Mouse (Mus musculus) liver, embryonic 13.5 days (tissue): ENCODE results near the gene Rpap3. TPM values are rescaled to one million over a fixed set of nuclear protein-coding genes. Genes with fewer than 3 reads are reported as not detected.

ENCODE experiments used
- ATAC-seq: fragments of 200-750 bp; cut with Nextera tagmentation; 2 replicates; pipeline ENCODE4 v1.8.0; 2017; ENCODE audit warnings: low read depth, mild to moderate bottlenecking, moderate number of reproducible peaks, moderate library complexity
- DNase-seq: peaks from one replicate; pipeline ENCODE4 v3.0.0; 2022
- H3K27ac ChIP-seq: fragments of 300-500 bp; sonication (generic); 2 replicates; pipeline ENCODE4 v1.5.1; 2015; ENCODE audit warnings: moderate library complexity, mild to moderate bottlenecking, inconsistent platforms
- H3K27me3 ChIP-seq: fragments of 300-500 bp; sonication (generic); 2 replicates; pipeline ENCODE4 v1.6.1; 2015; ENCODE audit warnings: mild to moderate bottlenecking, inconsistent platforms
- H3K36me3 ChIP-seq: fragments of 300-500 bp; sonication (generic); 2 replicates; pipeline ENCODE4 v1.6.1; 2015; ENCODE audit warnings: mild to moderate bottlenecking, inconsistent platforms
- H3K4me1 ChIP-seq: fragments of 300-500 bp; sonication (generic); replicated peaks from 2 replicates; pipeline ENCODE4 v1.6.1; 2015; ENCODE audit warnings: inconsistent platforms
- H3K4me2 ChIP-seq: fragments of 300-500 bp; sonication (generic); 2 replicates; pipeline ENCODE4 v1.6.1; 2015; ENCODE audit warnings: inconsistent platforms, mild to moderate bottlenecking, moderate library complexity
- H3K4me3 ChIP-seq: fragments of 300-500 bp; sonication (generic); replicated peaks from 2 replicates; pipeline ENCODE4 v1.5.1; 2015; ENCODE audit warnings: mild to moderate bottlenecking, inconsistent platforms
- H3K9ac ChIP-seq: fragments of 300-500 bp; sonication (generic); 2 replicates; pipeline ENCODE4 v1.6.1; 2015; ENCODE audit warnings: mild to moderate bottlenecking, inconsistent platforms
- H3K9me3 ChIP-seq: fragments of 300-500 bp; sonication (generic); replicated peaks from 2 replicates; pipeline ENCODE4 v1.6.1; 2016; ENCODE audit warnings: inconsistent platforms
- WGBS: fragments of 180-500 bp; shearing (Covaris S2); methylation state at CpG from one replicate; pipeline ENCODE4 v1.1.7; 2015; ENCODE audit not compliant: insufficient replicate concordance; 5-methylcytosine and 5-hydroxymethylcytosine counted together
- polyA plus RNA-seq: library from polyadenylated mRNA; unstranded; fragments of >200 nt; fragmentation: Nextera tagmentation; extraction: Ambion mirVana; gene quantifications from 2 replicates; pipeline ENCODE4 v1.2.1, GENCODE M21; 2015

The Rpap3 gene
- polyA plus RNA-seq, 1 experiment from 2014 or later = 13.1 TPM

DNA sequence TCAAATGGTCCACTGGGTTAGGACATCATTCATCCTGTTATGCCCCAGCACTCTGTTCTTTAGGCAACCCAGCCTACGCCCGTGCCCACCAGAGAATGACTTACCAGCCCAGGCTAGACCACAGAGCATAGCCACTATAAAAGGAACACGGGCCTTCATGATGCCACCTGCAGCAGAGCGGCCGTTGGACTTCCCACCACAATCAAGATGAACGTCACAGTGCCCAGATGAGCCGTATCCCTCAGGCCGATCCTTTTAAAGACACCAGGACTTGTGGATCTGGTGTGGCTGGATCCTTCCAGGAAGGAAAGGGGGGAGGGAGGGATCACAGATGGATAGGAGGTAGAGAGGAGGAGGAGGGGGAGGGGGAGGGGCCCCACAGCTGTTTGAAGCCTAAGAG lies 25.5 kb upstream of the Rpap3 start, which contains the start of gene Endou:
Gene Endou (minus strand): TSS at position 229 of the 400 bp plus-strand sequence.
- Histone ChIP-seq H3K4me1 (no peaks in the 10 kb centered on the region), H3K27ac (no peak within 1 kb of the TSS), H3K27me3 (peaks cover 10% of the 10 kb centered on the region; the same call in 1 of the 2 replicates), H3K4me2 (no peak within 1 kb of the TSS), H3K4me3 (no peak within 1 kb of the TSS), H3K36me3 (no peaks in the 10 kb centered on the region), H3K9me3 (no peaks in the 10 kb centered on the region), H3K9ac (no peak within 1 kb of the TSS)
- WGBS = 73% methylated on average over 8 of the region's 8 CpGs
- ATAC-seq (no peak), DNase-seq (no peak)

DNA sequence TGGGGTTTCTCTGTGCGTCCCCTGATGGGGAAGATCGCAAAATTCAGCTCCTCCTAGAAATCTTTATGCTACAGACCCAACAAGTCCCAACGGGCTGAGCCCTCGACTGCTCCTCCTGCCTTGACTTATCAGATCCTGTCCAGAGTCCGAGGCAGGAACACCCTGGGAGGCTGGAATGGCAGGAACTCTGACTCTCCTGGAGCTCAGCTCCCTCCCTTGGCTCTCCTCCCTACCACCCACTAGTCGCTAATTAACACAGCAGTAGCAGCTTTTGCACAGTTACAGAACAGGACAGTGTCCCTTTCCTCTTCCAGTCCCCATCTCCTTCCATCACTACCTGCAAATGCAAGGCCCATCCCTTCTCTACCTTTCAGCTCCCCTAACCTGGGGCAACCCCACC lies 24.7 kb upstream of the Rpap3 start:
- Histone ChIP-seq H3K4me3 (no peak overlapping the region), H3K36me3 (no peaks in the 10 kb centered on the region), H3K4me1 (no peaks in the 10 kb centered on the region), H3K4me2 (no peak overlapping the region), H3K27ac (no peak overlapping the region), H3K9me3 (no peaks in the 10 kb centered on the region), H3K9ac (no peak overlapping the region), H3K27me3 (peaks cover 10% of the 10 kb centered on the region; the same call in 1 of the 2 replicates)
- DNase-seq (no peak), ATAC-seq (no peak)
- WGBS = 43% methylated on average over 6 of the region's 6 CpGs

DNA sequence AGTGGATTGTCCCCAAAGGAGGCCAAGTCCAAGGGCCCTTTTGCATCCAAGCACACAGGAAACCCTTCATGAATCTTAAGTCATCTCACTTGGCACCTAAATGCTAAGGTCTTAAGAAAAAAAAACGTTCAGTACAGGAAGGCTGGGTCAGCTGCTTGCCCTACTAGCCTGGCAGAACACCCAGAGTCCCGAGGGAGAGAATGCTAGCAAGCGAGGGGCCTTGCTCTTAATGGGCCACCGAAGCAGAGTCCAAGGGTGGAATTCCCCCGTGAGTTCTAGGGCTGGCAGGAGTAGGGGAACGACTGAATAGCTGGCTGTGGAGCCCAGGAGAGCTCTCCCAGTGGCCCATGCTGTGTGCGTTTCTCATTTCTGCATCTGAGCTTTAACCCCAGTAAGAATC lies 23.2 kb upstream of the Rpap3 start:
- Histone ChIP-seq H3K27me3 (peaks cover 10% of the 10 kb centered on the region; the same call in 1 of the 2 replicates), H3K27ac (no peak overlapping the region), H3K4me1 (no peaks in the 10 kb centered on the region), H3K4me3 (no peak overlapping the region), H3K9ac (no peak overlapping the region), H3K9me3 (no peaks in the 10 kb centered on the region), H3K36me3 (no peaks in the 10 kb centered on the region), H3K4me2 (no peak overlapping the region)
- no peak for DNase-seq
- WGBS = 59% methylated on average over 7 of the region's 7 CpGs
- ATAC-seq = no peak

DNA sequence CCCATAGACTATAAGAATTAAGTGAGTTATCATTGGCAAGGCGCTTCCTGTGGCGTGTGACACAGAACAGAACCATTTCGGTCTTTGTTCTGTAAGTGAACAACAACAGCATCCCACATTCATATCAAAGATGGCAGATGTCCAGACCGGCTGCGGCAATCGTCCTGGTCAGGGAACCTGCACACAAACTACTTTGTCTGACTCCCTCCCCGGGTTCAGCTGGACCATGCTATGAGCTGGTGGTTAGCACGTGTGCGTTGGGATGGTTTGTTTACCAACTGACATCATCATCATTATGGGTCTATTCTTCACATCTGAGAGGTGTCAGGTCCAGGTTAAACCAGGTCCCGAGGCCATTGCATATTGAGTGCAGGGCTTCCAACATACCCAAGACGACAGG lies 22.8 kb upstream of the Rpap3 start:
- Histone ChIP-seq H3K36me3 (no peaks in the 10 kb centered on the region), H3K4me3 (no peak overlapping the region), H3K27ac (no peak overlapping the region), H3K9me3 (no peaks in the 10 kb centered on the region), H3K4me2 (no peak overlapping the region), H3K4me1 (no peaks in the 10 kb centered on the region), H3K9ac (no peak overlapping the region), H3K27me3 (peaks cover 10% of the 10 kb centered on the region; the same call in 1 of the 2 replicates)
- 73% methylated on average over 11 of the region's 11 CpGs for WGBS
- no peak for DNase-seq
- ATAC-seq = no peak

DNA sequence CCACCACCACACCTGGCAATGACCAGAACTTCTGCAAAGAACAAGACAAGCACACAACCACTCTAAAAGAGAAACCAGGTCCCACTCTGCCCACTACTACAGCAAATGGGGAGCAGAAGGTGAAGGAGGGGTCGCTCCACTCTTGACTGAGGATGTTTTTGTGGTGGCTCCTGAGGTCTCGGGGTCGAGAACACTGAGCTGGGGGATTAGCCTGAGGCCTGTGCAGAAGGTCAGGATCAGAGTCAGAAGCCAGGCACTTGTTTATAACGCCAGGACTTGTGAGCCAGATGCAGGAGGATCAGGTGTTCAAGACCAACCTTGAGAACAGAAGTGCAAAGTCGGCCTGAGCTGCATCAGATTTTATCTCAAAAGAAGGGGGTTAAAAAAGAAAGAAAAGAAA lies 21.9 kb upstream of the Rpap3 start:
- DNase-seq = no peak
- Histone ChIP-seq H3K4me1 (no peaks in the 10 kb centered on the region), H3K27ac (no peak overlapping the region), H3K4me3 (no peak overlapping the region), H3K4me2 (no peak overlapping the region), H3K9me3 (no peaks in the 10 kb centered on the region), H3K9ac (no peak overlapping the region), H3K36me3 (no peaks in the 10 kb centered on the region), H3K27me3 (peaks cover 10% of the 10 kb centered on the region; the same call in 1 of the 2 replicates)
- WGBS = 46% methylated on average over 5 of the region's 5 CpGs
- no peak for ATAC-seq

DNA sequence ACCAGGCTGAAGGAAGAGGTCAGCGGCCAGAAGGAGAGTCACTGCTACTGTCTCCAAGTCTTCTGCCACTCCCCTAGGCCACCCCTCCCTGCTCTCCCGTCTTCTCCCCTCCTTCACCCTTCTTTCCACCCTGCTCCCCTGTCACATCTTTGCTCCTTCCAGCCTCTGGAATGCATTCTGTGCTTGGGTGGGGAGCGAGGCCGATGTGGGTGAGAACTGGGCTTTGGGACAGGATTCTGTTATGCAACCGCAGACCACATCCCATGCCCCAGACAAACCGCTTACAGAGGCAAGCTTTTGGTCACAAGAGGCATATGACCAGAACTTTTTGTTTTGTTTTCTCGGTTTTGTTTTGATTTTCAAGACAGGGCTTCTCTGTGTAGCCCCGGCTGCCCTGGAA lies 21.4 kb upstream of the Rpap3 start:
- no peak overlapping the region for H3K4me3 ChIP-seq
- H3K4me1 ChIP-seq = no peaks in the 10 kb centered on the region
- H3K4me2 ChIP-seq = no peak overlapping the region
- WGBS = 50% methylated on average over 8 of the region's 8 CpGs
- H3K27me3 ChIP-seq = peaks cover 10% of the 10 kb centered on the region; the same call in 1 of the 2 replicates
- no peaks in the 10 kb centered on the region for H3K9me3 ChIP-seq
- H3K9ac ChIP-seq = no peak overlapping the region
- ATAC-seq = no peak
- no peak overlapping the region for H3K27ac ChIP-seq
- DNase-seq = no peak
- H3K36me3 ChIP-seq = no peaks in the 10 kb centered on the region

DNA sequence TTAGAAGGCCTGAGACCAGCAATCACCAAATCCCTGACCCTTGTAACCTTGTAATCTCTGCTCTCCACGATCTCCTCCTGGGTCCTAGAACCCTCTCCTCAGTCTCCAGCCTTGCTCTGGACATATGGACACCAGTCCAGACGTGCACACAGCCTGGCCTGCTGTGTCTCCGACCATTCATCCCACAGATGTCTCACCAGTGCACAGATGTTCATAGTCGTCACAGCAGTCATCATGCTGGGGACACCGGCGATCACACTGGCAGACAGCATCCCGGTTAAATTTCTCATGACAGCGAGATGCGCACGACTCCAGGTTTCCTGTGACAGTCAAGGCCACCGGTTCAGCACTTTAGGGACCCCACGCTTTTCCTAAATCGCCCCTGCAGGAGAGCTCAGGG lies 20.7 kb upstream of the Rpap3 start:
- H3K4me1 ChIP-seq = no peaks in the 10 kb centered on the region
- peaks cover 10% of the 10 kb centered on the region; the same call in 1 of the 2 replicates for H3K27me3 ChIP-seq
- no peaks in the 10 kb centered on the region for H3K36me3 ChIP-seq
- 75% methylated on average over 13 of the region's 13 CpGs for WGBS
- no peak overlapping the region for H3K9ac ChIP-seq
- H3K9me3 ChIP-seq = no peaks in the 10 kb centered on the region
- no peak for DNase-seq
- H3K4me2 ChIP-seq = no peak overlapping the region
- H3K4me3 ChIP-seq = no peak overlapping the region
- no peak for ATAC-seq
- no peak overlapping the region for H3K27ac ChIP-seq

DNA sequence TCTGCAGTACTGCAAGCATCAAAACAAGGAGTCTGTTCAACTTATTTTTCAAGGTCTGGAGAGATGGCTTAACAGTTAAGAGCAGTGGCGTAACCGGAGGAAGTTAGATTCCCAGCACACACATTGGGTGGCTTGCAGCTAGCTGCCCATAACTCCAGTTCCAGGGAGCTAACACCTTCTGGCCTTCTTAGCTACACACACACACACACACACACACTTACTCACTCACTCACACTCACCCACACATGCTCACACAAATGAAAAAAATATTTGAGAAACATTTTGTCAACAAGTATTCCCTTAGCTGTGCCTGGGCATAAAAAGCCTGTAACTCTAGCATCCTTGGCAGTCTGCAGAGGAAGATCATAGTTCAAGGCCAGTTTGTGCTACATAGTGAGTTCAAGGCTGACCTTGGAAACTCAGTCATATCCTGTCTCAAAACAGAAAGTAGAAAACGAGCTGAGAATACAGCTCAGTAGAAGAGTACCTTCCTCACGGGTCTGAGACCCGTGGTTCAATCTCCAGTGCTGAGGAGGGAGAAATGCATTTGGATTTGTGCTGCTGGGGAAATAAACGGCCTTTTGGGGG lies 19.7 kb upstream of the Rpap3 start:
- 46% methylated on average over 6 of the region's 6 CpGs for WGBS
- DNase-seq (no peak), ATAC-seq (no peak)
- H3K9me3 ChIP-seq = no peaks in the 10 kb centered on the region
- H3K4me1 ChIP-seq = no peaks in the 10 kb centered on the region
- no peak overlapping the region for H3K27ac ChIP-seq
- H3K4me2 ChIP-seq = no peak overlapping the region
- peaks cover 8% of the 10 kb centered on the region; the same call in 1 of the 2 replicates for H3K27me3 ChIP-seq
- no peaks in the 10 kb centered on the region for H3K36me3 ChIP-seq
- no peak overlapping the region for H3K9ac ChIP-seq
- H3K4me3 ChIP-seq = no peak overlapping the region

DNA sequence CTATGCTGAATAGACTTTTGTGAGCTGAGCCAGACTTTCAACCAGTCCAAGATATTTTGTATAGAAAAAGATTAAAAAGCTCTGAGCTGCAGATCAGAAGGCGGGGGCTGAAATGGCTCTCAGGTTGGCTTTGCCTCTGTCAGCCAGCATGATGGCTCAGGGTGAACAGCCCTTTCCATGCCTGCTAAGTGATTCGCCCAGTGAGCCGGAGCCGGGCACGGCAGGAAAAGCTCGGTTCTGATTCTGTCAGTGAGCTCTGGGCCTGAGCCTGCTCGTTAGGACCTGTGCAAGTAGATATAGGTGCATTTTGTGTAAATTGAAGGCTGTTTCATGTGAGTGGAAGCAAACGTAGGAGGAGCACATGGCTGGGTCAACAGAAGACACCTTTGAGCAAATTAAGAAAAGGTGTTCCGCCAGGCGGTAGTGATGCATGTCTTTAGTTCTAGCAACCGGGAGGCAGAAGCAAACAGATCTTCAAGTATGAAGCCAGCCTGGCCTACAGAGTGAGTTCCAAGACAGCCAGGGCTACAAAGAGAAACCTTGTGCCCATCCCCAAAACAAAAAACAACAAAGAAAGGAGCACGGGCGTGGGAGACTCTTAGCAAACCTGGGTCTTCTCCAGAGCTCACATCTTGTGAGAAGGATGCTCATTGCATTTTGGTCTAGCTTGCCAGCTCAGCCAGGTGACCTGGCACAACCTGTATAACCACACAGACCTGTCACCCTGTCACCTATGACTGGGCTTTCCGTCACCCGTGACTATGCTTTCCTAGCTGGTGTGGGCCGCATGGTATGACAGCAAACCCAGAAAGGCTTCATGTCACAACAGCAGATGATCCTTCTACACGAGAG lies 18.9 kb upstream of the Rpap3 start:
- no peak overlapping the region for H3K4me3 ChIP-seq
- H3K9ac ChIP-seq = no peak overlapping the region
- H3K9me3 ChIP-seq = no peaks in the 10 kb centered on the region
- no peak overlapping the region for H3K27ac ChIP-seq
- ATAC-seq (no peak), DNase-seq (no peak)
- no peak overlapping the region for H3K4me2 ChIP-seq
- H3K4me1 ChIP-seq = no peaks in the 10 kb centered on the region
- peaks cover 7% of the 10 kb centered on the region; the same call in 1 of the 2 replicates for H3K27me3 ChIP-seq
- 77% methylated on average over 17 of the region's 17 CpGs for WGBS
- H3K36me3 ChIP-seq = no peaks in the 10 kb centered on the region

DNA sequence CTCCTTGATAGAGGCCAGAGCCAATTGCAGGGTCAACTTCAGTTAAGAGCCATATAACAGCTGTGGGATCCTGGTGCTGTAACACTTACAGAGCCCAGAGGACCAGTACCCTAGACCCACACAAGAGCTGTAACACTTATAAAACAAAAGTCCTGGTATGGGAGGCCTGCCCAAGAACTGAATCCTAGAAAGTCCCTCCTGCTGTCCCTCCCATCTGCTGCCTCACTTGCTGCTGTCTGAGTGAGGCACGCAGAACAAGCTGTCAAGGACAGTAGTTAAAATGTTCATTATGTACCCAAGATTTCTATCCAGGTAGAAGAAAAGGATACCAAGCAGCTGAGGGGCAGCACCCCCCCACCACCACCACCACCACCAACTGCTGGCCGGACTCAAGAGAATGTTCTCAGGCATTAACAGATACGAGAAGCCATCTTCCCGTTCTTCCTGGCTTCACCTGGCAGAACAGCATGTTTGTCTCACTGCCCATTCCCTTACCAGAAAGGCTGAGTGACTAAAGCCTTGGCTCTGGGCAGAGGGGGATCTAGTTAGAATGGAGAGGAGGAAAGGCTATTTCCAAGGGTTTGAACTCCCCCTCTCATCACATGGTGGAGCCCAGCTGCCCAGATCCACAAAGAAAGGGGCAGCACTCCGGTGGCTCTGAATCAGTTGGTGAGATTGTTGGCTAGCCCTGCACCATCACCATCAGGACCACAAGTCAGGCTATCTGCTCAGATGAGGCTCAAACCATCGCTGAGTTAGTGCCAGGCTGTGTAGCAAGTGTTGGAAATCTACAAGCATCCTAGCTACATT lies 18.1 kb upstream of the Rpap3 start:
- Histone ChIP-seq H3K4me2 (no peak overlapping the region), H3K27ac (no peak overlapping the region), H3K36me3 (no peaks in the 10 kb centered on the region), H3K27me3 (peaks cover 7% of the 10 kb centered on the region; the same call in 1 of the 2 replicates), H3K9ac (no peak overlapping the region), H3K9me3 (no peaks in the 10 kb centered on the region), H3K4me1 (no peaks in the 10 kb centered on the region), H3K4me3 (no peak overlapping the region)
- 77% methylated on average over 6 of the region's 6 CpGs for whole genome bisulfite sequencing
- DNase-seq (no peak), ATAC-seq (no peak)

DNA sequence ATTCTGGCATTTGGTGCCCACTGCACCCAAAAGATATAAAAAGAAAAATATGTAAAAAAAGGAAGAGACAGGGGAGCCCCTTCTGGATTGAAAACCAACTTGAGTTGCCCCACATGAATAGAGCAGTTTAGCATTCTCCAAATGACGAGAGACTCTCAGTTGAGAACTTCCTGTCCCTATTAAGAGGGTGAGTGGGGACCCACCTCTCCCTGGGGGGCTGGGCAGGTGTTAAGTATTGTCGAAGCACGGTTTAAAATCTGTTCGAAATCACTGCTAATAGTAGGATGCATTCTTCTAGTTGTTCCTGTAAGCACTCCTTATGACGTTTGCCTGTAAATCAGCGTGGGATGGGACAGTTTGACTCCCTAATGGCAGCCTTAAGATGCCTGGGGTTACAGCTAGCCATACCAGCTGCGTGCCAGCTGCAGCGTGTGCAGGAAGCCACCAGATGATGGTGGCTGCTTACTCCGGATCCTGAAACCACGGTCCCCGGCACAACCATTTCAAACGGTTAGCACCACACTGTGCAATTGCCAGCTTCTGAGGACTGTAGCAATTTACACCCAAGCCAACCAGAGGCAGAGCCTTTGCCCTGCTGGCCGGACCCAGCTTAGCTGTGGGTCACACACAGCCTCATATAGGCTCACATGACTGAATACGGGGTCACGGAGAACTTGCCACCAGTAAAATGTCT lies 15.5 kb upstream of the Rpap3 start:
- no peak overlapping the region for H3K27ac ChIP-seq
- peaks cover 7% of the 10 kb centered on the region; the same call in 1 of the 2 replicates for H3K27me3 ChIP-seq
- no peaks in the 10 kb centered on the region for H3K36me3 ChIP-seq
- WGBS = 62% methylated on average over 15 of the region's 15 CpGs
- no peak for DNase-seq
- no peak overlapping the region for H3K4me2 ChIP-seq
- no peaks in the 10 kb centered on the region for H3K4me1 ChIP-seq
- H3K4me3 ChIP-seq = no peak overlapping the region
- H3K9me3 ChIP-seq = no peaks in the 10 kb centered on the region
- no peak for ATAC-seq
- H3K9ac ChIP-seq = no peak overlapping the region
